Mouse (Mus musculus) adrenal gland, postnatal 25 days (tissue): ENCODE data around the gene Hist1h4f. TPM values are rescaled to one million over a fixed set of nuclear protein-coding genes. Genes with fewer than 3 reads are reported as not detected.

Source experiments
- DNase-seq: peaks from one replicate; pipeline ENCODE4 v3.0.0; 2021; ENCODE audit warnings: mixed read lengths
- microRNA-seq, 2 experiments: library from miRNA; unstranded; fragments of <30 nt; microRNA quantifications; one replicate each; pipeline ENCODE4 v1.2.0; 2021
- total RNA-seq: library from RNA; stranded (reverse); gene quantifications from 2 replicates; pipeline ENCODE4 v1.2.3, GENCODE M21; 2021

The Hist1h4f gene
- total RNA-seq, 1 experiment from 2014 or later = 189 TPM

DNA sequence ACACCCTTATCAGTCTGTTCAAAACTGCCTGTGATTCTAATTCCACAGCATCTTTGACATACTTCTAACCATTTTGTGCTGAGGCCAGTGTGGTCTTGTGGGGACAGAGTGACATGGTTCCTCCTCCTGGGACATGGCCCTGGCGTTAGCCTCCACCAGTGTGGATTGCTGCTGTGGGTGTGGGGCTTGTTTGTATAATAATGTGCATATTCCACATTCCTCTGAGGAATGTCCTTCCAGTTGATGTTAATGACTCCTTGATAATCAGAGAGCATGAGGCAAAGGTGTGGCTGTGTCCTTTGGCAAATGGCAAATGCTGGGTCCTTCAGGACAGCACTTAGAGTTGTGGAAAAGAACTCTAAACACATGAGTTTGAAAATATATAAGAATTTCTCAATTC lies 37.9 kb downstream of the Hist1h4f start:
- no peak for DNase-seq

DNA sequence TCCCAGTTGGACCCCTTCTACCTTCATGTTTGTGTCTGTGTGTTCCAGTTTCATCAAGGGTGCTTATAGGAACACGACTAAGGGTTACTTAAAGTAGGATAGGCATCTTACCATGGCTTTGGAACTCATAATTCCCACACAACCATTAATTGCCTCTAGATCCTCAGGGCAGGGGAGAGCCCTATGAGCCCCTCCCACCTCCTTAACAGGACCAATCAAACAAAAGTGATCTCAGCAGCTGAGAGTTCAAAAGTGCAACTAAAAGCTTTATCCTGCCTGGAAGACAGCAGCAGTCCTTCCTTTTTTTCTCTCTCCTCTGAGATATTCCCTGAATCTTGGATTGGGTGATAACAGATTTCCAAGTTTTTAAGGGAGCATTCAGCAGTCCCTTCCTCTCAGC lies 41.3 kb downstream of the Hist1h4f start:
- DNase-seq = no peak

DNA sequence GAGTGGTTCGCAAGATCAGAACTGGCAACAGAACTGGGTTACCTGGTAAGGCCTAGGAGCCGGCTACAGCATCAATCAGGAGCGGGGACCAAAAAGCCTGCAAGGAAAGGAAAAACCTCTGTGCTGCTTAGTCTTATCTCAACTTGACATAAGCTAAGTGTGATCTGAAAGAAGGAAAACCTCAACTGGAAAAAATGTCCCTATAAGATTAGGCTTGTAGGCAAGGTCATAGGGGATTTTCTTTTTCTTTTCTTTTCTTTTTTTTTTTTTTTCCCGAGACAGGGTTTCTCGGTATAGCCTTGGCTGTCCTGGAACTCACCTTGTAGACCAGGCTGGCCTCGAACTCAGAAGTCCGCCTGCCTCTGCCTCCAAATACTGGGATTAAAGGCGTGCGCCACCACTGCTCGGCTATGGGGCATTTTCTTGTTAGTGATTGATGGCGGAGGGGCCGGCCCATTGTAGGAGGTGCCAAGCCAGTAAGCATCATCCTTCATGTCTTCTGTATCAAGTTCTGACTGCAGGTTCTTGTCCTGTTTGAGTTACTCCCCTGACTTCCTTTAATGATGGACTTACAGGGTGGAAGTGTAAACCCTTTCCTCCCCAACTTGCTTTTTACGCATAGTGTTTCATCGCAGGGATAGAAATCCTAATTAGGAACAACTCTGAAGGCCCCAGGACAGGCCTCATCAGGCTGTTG lies 44.5 kb downstream of the Hist1h4f start:
- DNase-seq = no peak

DNA sequence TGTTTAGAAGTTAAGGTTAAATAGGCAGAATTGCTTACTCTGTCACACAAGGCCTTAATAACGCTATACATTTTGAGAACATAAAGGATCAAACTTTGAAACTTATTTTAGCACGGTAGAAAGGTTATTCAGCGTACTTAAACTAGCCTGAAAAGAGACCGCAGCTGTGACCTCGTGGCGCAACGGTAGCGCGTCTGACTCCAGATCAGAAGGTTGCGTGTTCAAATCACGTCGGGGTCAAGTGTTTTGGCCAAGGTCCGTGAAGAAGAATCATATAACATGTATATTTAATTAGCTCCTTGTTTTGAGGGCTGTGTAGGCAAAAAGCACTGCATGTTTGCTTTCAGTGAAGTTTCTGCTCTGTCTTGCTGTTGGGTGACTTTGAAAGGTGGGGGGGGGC lies 45.1 kb downstream of the Hist1h4f start:
- peak; percentile 51 for DNase-seq

DNA sequence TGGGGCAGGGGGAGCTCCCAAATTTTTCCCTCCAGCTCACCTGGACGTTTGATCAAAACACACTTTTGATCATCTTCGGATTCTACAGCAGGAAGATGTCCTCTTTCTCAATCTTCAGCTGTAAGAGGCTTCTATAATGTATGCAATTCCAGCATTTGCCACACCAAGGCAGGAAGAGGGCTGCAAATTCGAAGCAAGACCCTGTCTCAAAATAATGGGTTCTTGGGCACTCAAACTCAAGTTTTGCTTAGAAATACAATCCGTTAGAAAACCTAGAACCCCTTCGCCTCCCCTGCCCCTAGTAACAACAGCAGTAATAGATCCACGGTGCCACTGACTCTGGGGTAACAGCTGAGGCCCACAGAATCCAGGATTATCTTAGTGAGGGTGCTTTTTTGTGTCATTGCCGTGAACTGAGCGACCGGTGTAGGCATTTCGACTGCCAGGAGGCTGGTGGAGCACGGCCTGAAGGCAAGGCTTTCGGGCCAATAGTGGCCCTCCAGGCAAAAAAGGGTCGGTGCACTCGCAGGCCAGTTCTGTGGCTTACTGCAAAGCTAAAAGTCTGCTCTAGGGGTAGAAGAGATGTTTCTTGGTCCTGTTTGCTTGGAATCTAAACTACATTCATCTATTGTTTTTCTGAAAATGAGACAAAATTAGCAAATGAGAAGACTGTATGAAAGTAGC lies 45.6 kb downstream of the Hist1h4f start:
- DNase-seq = no peak

DNA sequence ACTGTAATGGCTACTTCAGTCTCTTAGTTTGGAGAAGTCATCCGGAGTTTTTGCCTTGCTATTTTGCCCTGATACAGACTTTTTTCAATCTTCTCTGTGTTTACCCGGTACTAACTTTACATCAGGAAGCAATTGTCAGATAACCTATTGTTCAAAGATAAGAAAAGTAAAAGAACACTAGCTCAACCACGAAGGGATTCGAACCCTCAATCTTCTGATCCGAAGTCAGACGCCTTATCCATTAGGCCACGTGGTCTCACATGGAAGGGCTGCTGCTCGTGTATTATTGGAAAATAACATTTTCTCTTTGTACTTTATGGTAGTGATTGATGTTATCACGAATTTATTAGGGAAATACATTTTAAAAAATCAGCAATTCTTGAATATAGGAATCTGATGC lies 47.7 kb downstream of the Hist1h4f start:
- peak; percentile 15 for DNase-seq

DNA sequence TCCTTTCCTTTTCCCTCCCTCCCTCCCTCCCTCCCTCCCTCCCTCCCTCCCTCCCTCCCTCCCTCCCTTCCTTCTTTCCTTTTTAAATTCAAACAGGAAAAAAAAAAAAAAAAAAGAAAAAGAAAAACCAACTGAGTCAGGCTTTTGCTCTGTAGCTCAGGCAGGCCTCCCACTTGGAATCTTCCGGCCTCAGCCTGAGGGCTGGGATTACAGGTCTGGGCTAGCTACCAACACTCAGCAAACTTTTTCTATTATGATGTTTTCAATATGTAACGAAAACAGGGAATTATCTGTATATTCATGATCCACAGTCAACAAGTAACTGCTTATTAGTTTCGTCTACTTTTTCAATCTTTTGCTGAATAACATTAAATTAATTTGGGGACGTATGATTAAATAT lies 48.5 kb downstream of the Hist1h4f start:
- no peak for DNase-seq

DNA sequence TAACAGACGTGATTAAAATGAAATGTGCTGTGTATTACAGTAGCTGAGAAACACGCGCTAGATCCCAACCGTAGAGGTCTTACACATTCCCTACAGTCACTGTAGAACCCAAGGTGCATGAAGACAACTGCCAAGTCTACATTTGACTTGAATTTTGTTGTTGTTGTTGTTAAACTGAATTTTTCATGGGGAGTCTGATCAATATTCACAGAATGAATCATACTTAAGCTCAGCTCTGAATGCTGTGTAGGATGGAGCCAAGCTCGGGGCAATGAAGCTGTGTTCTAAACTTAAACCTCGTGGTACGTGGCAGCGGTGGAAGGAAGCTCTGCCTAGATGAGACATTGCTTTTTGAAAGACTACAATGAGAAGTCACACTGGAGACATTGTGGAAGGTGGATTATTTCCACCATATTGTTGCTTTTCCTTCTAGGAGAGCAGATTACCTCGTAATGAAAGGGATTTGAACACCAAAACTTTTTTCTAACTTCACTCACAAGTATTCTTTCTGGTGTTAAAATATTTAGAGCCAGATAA lies 49.3 kb downstream of the Hist1h4f start:
- no peak for DNase-seq

DNA sequence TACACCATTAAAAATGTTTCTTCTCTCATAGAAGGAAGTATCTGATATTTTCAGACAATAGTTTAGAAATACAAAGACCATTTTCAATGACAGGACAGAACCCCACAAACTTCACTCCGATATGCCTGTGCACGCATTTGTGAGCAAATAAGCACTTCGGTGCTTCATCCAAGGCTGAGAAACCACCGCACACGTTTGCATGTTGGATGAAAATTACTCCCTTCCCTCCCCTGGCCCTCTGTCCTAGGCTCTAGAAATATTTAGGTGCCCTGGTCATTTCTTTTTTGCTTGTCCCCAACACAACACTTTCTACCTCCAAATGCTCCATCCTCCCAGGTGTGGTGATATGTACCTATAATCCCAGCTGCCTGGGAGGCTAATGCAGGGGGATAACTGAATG lies 49.9 kb downstream of the Hist1h4f start:
- DNase-seq = no peak

Small RNA genes lying within 50 kb of the gene (microRNA-seq; reads per million reads assigned to microRNA genes)
- gene Gm44297 (0 reads per million in 2 experiments), gene Gm44359 (0 reads per million in 2 experiments), gene Gm44394 (0 reads per million in 2 experiments), gene n-TStga1 (0.36 to 1.0 reads per million in 2 experiments)

Other genes with a start within 250 kb of the Hist1h4f start
- gene Zfp322a, start 182.4 kb downstream of the Hist1h4f start, total RNA-seq = 19.7 and 30.1 TPM in 2 replicates
- 6.4 and 6.9 TPM in 2 replicates for gene Abt1, start 127.8 kb downstream of the Hist1h4f start, total RNA-seq
- gene Btn1a1, start 85.7 kb downstream of the Hist1h4f start, total RNA-seq = not detected in 2 replicates
- not detected in 2 replicates for gene Btn2a2, start 62.8 kb downstream of the Hist1h4f start, total RNA-seq
- gene Hist1h4h, start 20.6 kb downstream of the Hist1h4f start, total RNA-seq = 474 and 516 TPM in 2 replicates
- 63.3 and 106 TPM in 2 replicates for gene Hist1h2af, start 17.7 kb downstream of the Hist1h4f start, total RNA-seq
- 24.0 and 39.4 TPM in 2 replicates for gene Hist1h3g, start 16.2 kb downstream of the Hist1h4f start, total RNA-seq
- 6.6 and 6.8 TPM in 2 replicates for gene Hist1h2bh, start 8.3 kb downstream of the Hist1h4f start, total RNA-seq
- gene Hist1h3f, start 7.6 kb downstream of the Hist1h4f start, total RNA-seq = 33.9 and 36.7 TPM in 2 replicates
- gene Hist1h1d, start 1.6 kb upstream of the Hist1h4f start, total RNA-seq = 9.5 TPM in 2 replicates
- 66.8 and 86.4 TPM in 2 replicates for gene Hist1h3e, start 10.7 kb upstream of the Hist1h4f start, total RNA-seq
- gene Hist1h2ae, start 19.6 kb upstream of the Hist1h4f start, total RNA-seq = 14.5 and 15.5 TPM in 2 replicates
- 106 and 130 TPM in 2 replicates for gene Hist1h2bg, start 19.7 kb upstream of the Hist1h4f start, total RNA-seq
- gene Hist1h2bf, start 22.5 kb upstream of the Hist1h4f start, total RNA-seq = 61.2 and 62.9 TPM in 2 replicates
- 2.3 and 9.6 TPM in 2 replicates for gene Hist1h2ad, start 22.7 kb upstream of the Hist1h4f start, total RNA-seq
- 12.9 and 16.6 TPM in 2 replicates for gene Hist1h3d, start 24.1 kb upstream of the Hist1h4f start, total RNA-seq
- gene Hist1h4d, start 29.9 kb upstream of the Hist1h4f start, total RNA-seq = 174 and 185 TPM in 2 replicates
- 18.6 and 18.8 TPM in 2 replicates for gene Hist1h2be, start 69.5 kb upstream of the Hist1h4f start, total RNA-seq
- gene Hist1h1e, start 70.9 kb upstream of the Hist1h4f start, total RNA-seq = 102 and 118 TPM in 2 replicates
- gene Hist1h2ac, start 132.3 kb upstream of the Hist1h4f start, total RNA-seq = 3.5 and 4.3 TPM in 2 replicates
- gene Hist1h2bc, start 132.6 kb upstream of the Hist1h4f start, total RNA-seq = 193 and 227 TPM in 2 replicates
- not detected in 2 replicates for gene Hist1h1t, start 144.2 kb upstream of the Hist1h4f start, total RNA-seq
- 97.6 and 116 TPM in 2 replicates for gene Hist1h4c, start 146.8 kb upstream of the Hist1h4f start, total RNA-seq
- gene Hfe, start 159.2 kb upstream of the Hist1h4f start, total RNA-seq = 37.3 and 49.1 TPM in 2 replicates
- gene Hist1h1c, start 187.2 kb upstream of the Hist1h4f start, total RNA-seq = 248 and 316 TPM in 2 replicates
- gene Hist1h3c, start 194.0 kb upstream of the Hist1h4f start, total RNA-seq = 33.0 and 40.6 TPM in 2 replicates
- 56.1 and 68.8 TPM in 2 replicates for gene Hist1h2bb, start 195.1 kb upstream of the Hist1h4f start, total RNA-seq
- 76.6 and 90.4 TPM in 2 replicates for gene Hist1h2ab, start 199.5 kb upstream of the Hist1h4f start, total RNA-seq
- gene Hist1h3b, start 200.6 kb upstream of the Hist1h4f start, total RNA-seq = 94.0 and 112 TPM in 2 replicates
- gene Hist1h4b, start 205.4 kb upstream of the Hist1h4f start, total RNA-seq = 127 and 163 TPM in 2 replicates
- gene Hist1h4a, start 209.6 kb upstream of the Hist1h4f start, total RNA-seq = 73.8 and 80.4 TPM in 2 replicates
- 78.8 and 80.4 TPM in 2 replicates for gene Hist1h3a, start 210.7 kb upstream of the Hist1h4f start, total RNA-seq
- gene Hist1h1a, start 212.0 kb upstream of the Hist1h4f start, total RNA-seq = 76.4 and 84.2 TPM in 2 replicates
- gene Trim38, start 218.3 kb upstream of the Hist1h4f start, total RNA-seq = 0.33 TPM in 1 of 2 replicates, not detected in the other